Mouse (Mus musculus) forebrain, embryonic 16.5 days (tissue): ENCODE results near the gene Cep70. TPM values are rescaled to one million over a fixed set of nuclear protein-coding genes. Genes with fewer than 3 reads are reported as not detected.
A peak's percentile ranks its signal among the peaks of the same experiment; 100 is the strongest.

Experiments
- ATAC-seq: fragments of 200-750 bp; cut with Nextera tagmentation; 2 replicates; pipeline ENCODE4 v1.8.0; 2017; ENCODE audit warnings: mild to moderate bottlenecking, moderate library complexity
- H3K27ac ChIP-seq: fragments of 300-500 bp; sonication (generic); 2 replicates; pipeline ENCODE4 v1.5.1; 2014; ENCODE audit warnings: low read length, control low read depth
- H3K27me3 ChIP-seq: fragments of 300-500 bp; sonication (generic); replicated peaks from 2 replicates; pipeline ENCODE4 v1.6.1; 2014; ENCODE audit warnings: low read length; ENCODE audit not compliant: control insufficient read depth, insufficient read depth
- H3K36me3 ChIP-seq: fragments of 300-500 bp; sonication (generic); 2 replicates; pipeline ENCODE4 v1.6.1; 2014; ENCODE audit not compliant: control insufficient read depth, insufficient read depth
- H3K4me1 ChIP-seq: fragments of 300-500 bp; sonication (generic); replicated peaks from 2 replicates; pipeline ENCODE4 v1.6.1; 2014; ENCODE audit warnings: low read length; ENCODE audit not compliant: control insufficient read depth, insufficient read depth
- H3K4me2 ChIP-seq: fragments of 300-500 bp; sonication (generic); 2 replicates; pipeline ENCODE4 v1.6.1; 2014; ENCODE audit warnings: mild to moderate bottlenecking, low read length, control low read depth
- H3K4me3 ChIP-seq: fragments of 300-500 bp; sonication (generic); replicated peaks from 2 replicates; pipeline ENCODE4 v1.5.1; 2014; ENCODE audit warnings: mild to moderate bottlenecking, low read length, control low read depth
- H3K9ac ChIP-seq: fragments of 300-500 bp; sonication (generic); replicated peaks from 2 replicates; pipeline ENCODE4 v1.6.1; 2014; ENCODE audit warnings: low read depth, low read length, control low read depth
- H3K9me3 ChIP-seq: fragments of 300-500 bp; sonication (generic); 2 replicates; pipeline ENCODE4 v1.6.1; 2016; ENCODE audit warnings: low read length; ENCODE audit not compliant: control insufficient read depth
- WGBS: fragments of 180-500 bp; shearing (Covaris S2); extraction: QIAGEN DNeasy Blood & Tissue Kit; methylation state at CpG from one replicate; pipeline ENCODE4 v1.1.7; 2014; 5-methylcytosine and 5-hydroxymethylcytosine counted together
- polyA plus RNA-seq: library from polyadenylated mRNA; unstranded; fragments of >200 nt; fragmentation: Nextera tagmentation; extraction: Ambion mirVana; gene quantifications from 2 replicates; pipeline ENCODE4 v1.2.1, GENCODE M21; 2015

Cep70 gene
- polyA plus RNA-seq, 1 experiment from 2014 or later = 81.5 TPM

DNA sequence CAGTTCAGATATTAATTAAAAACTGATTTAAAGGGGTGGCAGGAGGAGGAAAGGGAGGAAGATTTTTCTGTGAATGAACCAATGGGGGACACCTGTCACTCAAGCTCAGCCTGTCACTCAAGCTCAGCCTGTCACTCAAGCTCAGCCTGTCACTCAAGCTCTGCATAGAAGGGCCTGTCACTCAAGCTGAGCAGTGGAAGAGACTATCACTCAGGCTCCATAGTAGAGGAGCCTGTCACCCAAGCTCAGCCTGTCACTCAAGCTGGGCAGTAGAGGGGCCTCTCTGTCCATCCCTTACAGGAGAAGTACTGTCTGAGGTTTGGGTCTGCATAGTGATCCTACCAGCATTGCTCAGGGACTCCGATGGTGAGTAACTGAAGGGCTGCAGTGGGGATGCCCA lies 95.1 kb downstream of the Cep70 start:
- no peak for ATAC-seq
- H3K27ac ChIP-seq = no peak overlapping the region
- no peaks in the 10 kb centered on the region for H3K9me3 ChIP-seq
- H3K27me3 ChIP-seq = no peaks in the 10 kb centered on the region
- no peaks in the 10 kb centered on the region for H3K4me1 ChIP-seq
- no peaks in the 10 kb centered on the region for H3K36me3 ChIP-seq
- no peak overlapping the region for H3K9ac ChIP-seq
- H3K4me3 ChIP-seq = no peak overlapping the region
- H3K4me2 ChIP-seq = no peak overlapping the region
- WGBS = 77% methylated on average over 1 of the region's 1 CpGs

DNA sequence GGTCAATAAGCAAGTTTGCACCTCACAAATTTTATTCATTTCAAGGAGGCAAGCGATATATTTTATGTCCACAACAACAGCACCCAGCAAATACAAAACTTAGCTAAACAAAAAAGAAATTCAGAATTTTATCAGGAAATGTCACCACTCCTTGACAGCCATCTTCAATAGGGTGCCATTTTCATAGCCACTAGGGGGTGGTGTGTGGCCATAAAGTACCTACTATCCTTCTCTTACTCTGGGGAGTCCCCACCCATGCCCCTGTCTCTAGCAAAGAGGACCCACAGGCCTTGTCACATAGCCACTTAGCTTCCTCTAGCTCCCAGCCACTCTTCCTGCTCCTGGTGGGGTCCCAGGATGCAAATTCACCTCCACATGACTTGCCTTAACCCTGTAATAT lies 96.0 kb downstream of the Cep70 start:
- Histone ChIP-seq H3K4me3 (no peak overlapping the region), H3K4me2 (no peak overlapping the region), H3K4me1 (no peaks in the 10 kb centered on the region), H3K9me3 (no peaks in the 10 kb centered on the region), H3K36me3 (no peaks in the 10 kb centered on the region), H3K27ac (no peak overlapping the region), H3K27me3 (no peaks in the 10 kb centered on the region), H3K9ac (no peak overlapping the region)
- 83% methylated on average over 1 of the region's 1 CpGs for WGBS
- no peak for ATAC-seq

DNA sequence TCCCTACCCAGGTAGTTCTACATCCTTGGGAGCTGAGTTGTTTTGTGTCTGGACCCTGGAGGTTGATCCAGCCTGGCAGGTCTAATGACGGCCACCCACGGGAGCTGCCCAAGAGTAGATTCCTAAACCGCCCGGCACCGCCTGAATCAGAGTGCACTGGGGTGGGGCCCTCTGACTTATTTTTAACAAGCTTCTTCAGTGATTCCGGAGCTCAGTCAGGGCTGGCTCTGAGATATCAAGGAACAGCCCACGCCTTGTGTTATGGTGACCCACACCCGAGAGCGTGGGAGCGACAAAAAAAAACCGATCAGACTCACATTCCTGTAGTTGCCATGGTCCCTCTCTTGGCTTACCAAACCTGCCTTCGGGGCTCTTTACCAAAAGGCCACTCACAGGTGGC lies 97.0 kb downstream of the Cep70 start:
- Histone ChIP-seq H3K4me2 (no peak overlapping the region), H3K9ac (no peak overlapping the region), H3K27me3 (no peaks in the 10 kb centered on the region), H3K36me3 (no peaks in the 10 kb centered on the region), H3K9me3 (no peaks in the 10 kb centered on the region), H3K4me1 (peaks cover 2% of the 10 kb centered on the region; the same call in 1 of the 2 replicates), H3K27ac (no peak overlapping the region), H3K4me3 (no peak overlapping the region)
- 87% methylated on average over 12 of the region's 12 CpGs for WGBS
- ATAC-seq = no peak

DNA sequence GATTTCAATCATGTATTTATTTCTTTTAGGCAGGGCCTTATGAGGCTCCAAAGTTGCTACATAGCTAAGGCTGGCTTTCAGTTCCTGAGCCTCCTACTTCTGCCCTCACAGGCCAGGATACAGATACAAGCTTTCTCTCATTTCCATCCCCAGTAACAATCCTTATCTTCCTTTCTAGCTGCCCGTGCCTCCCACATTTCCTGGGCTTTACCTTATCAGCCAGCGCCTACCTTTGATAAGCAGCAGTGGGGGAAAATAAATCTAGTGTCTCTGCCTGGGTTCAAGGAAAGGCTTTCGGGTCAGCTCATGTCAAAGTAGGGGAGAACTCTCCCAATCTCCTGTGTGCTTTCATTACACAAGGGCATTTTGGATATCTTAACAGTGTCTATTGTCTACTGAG lies 98.4 kb downstream of the Cep70 start:
- no peak overlapping the region for H3K4me2 ChIP-seq
- H3K27ac ChIP-seq = no peak overlapping the region
- no peaks in the 10 kb centered on the region for H3K9me3 ChIP-seq
- no peaks in the 10 kb centered on the region for H3K27me3 ChIP-seq
- H3K4me3 ChIP-seq = no peak overlapping the region
- H3K9ac ChIP-seq = no peak overlapping the region
- H3K36me3 ChIP-seq = no peaks in the 10 kb centered on the region
- peaks cover 5% of the 10 kb centered on the region; the same call in 1 of the 2 replicates for H3K4me1 ChIP-seq
- ATAC-seq = no peak
- 85% methylated on average over 3 of the region's 3 CpGs for WGBS

DNA sequence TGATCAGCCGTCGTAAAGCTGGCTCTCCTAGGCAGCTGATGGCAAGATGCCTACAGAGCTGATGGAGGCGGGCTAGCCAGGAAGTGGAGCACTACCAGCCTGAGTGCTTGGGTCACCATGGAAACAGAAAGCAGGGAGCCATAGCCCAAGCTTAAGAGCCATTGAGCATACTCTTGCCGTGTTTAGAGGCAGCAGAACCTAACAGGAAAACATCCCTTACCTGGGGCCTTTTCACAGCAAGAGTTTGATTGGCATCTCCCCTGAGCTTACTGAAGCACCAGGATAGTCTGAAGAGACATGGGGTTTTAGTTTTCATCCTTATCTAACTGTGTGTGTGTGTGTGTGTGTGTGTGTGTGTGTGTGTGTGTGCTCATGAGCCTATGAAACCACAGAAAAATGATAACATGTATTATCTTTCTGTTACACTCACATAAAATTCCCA lies 102.2 kb downstream of the Cep70 start:
- Histone ChIP-seq H3K9me3 (peaks cover 4% of the 10 kb centered on the region; the same call in 1 of the 2 replicates), H3K4me3 (no peak overlapping the region), H3K4me2 (no peak overlapping the region), H3K9ac (no peak overlapping the region), H3K4me1 (peaks cover 5% of the 10 kb centered on the region; the same call in 1 of the 2 replicates), H3K27ac (no peak overlapping the region), H3K36me3 (no peaks in the 10 kb centered on the region), H3K27me3 (no peaks in the 10 kb centered on the region)
- 29% methylated on average over 4 of the region's 4 CpGs for WGBS
- ATAC-seq = peak; percentile 93

Other genes starting within 250 kb of the Cep70 start
- gene Gm1123, start 207.7 kb upstream of the Cep70 start, polyA plus RNA-seq = not detected in 2 replicates
- gene Pik3cb, start 102.7 kb upstream of the Cep70 start, polyA plus RNA-seq = 3.2 and 3.9 TPM in 2 replicates
- gene Faiml, start 6.1 kb upstream of the Cep70 start, polyA plus RNA-seq = not detected in 2 replicates
- 0.55 and 0.66 TPM in 2 replicates for gene Esyt3, start 115.2 kb downstream of the Cep70 start, polyA plus RNA-seq
- gene Mras, start 194.0 kb downstream of the Cep70 start, polyA plus RNA-seq = 47.5 and 48.3 TPM in 2 replicates
- 0.41 and 0.61 TPM in 2 replicates for gene Nme9, start 208.1 kb downstream of the Cep70 start, polyA plus RNA-seq